Mouse (Mus musculus) neural tube, embryonic 11.5 days (tissue): ENCODE measurements at regions not wholly inside any gene's neighbourhood (a gene's known extent, or its start where the extent isn't known, plus 50 kb on each side); places are given as distances from the start of the nearest gene placed in this dataset.

Experiments
- ATAC-seq: fragments of 200-750 bp; cut with Nextera tagmentation; 2 replicates; pipeline ENCODE4 v1.8.0; 2017; ENCODE audit warnings: moderate number of reproducible peaks, mild to moderate bottlenecking, moderate TSS enrichment, moderate library complexity; ENCODE audit not compliant: insufficient read depth, low FRiP score, low TSS enrichment
- DNase-seq: peaks from one replicate; pipeline ENCODE4 v3.0.0-alpha.2; 2015; ENCODE audit warnings: low spot score
- H3K27ac ChIP-seq: fragments of 300-500 bp; sonication (generic); 2 replicates; pipeline ENCODE4 v1.5.1; 2014; ENCODE audit warnings: low read depth, mild to moderate bottlenecking, low read length
- H3K27me3 ChIP-seq: fragments of 300-500 bp; sonication (generic); 2 replicates; pipeline ENCODE4 v1.6.1; 2014; ENCODE audit warnings: mild to moderate bottlenecking, low read length, mixed read lengths; ENCODE audit not compliant: control insufficient read depth, insufficient read depth
- H3K36me3 ChIP-seq: fragments of 300-500 bp; sonication (generic); 2 replicates; pipeline ENCODE4 v1.6.1; 2014; ENCODE audit warnings: mild to moderate bottlenecking, low read length, moderate library complexity, mixed read lengths; ENCODE audit not compliant: control insufficient read depth, insufficient read depth
- H3K4me1 ChIP-seq: fragments of 300-500 bp; sonication (generic); 2 replicates; pipeline ENCODE4 v1.6.1; 2014; ENCODE audit warnings: low read length, mixed read lengths; ENCODE audit not compliant: control insufficient read depth, insufficient read depth
- H3K4me2 ChIP-seq: fragments of 300-500 bp; sonication (generic); 2 replicates; pipeline ENCODE4 v1.6.1; 2014; ENCODE audit warnings: low read depth, mild to moderate bottlenecking, moderate library complexity
- H3K4me3 ChIP-seq: fragments of 300-500 bp; sonication (generic); 2 replicates; pipeline ENCODE4 v1.5.1; 2014; ENCODE audit warnings: low read depth, low read length
- H3K9ac ChIP-seq: fragments of 300-500 bp; sonication (generic); 2 replicates; pipeline ENCODE4 v1.6.1; 2014; ENCODE audit warnings: mild to moderate bottlenecking, low read length
- H3K9me3 ChIP-seq: fragments of 300-500 bp; sonication (generic); 2 replicates; pipeline ENCODE4 v1.6.1; 2016; ENCODE audit warnings: low read length; ENCODE audit not compliant: control insufficient read depth
- WGBS: fragments of 180-500 bp; shearing (Covaris S2); extraction: QIAGEN DNeasy Blood & Tissue Kit; methylation state at CpG from one replicate; pipeline ENCODE4 v1.1.7; 2014; 5-methylcytosine and 5-hydroxymethylcytosine counted together

DNA sequence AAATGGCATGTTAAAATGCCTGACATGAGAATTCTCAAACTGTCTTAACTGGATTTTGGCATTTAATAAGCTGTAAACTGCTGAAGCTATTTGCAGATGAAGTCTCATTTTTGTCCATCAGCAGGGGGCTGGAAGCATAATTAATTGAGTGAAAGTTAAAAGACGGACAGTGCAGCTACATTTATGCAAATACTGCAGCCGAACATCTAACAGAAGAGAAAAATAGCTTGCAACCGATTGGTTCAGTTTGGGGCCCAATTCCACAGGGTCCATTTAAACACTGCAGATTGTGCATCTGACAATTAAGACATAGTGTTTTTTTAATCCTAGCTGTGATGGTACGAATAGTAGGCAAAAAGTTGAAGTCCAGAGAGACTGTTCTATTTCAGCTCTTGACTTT is 774.2 kb upstream of the Klhl1 start:
- ATAC-seq (no peak), DNase-seq (no peak)
- Histone ChIP-seq H3K4me3 (no peak overlapping the region), H3K4me2 (no peak overlapping the region), H3K36me3 (no peaks in the 10 kb centered on the region), H3K27me3 (no peaks in the 10 kb centered on the region), H3K4me1 (no peaks in the 10 kb centered on the region), H3K27ac (no peak overlapping the region), H3K9me3 (no peaks in the 10 kb centered on the region), H3K9ac (no peak overlapping the region)
- whole genome bisulfite sequencing = 63% methylated on average over 4 of the region's 4 CpGs

DNA sequence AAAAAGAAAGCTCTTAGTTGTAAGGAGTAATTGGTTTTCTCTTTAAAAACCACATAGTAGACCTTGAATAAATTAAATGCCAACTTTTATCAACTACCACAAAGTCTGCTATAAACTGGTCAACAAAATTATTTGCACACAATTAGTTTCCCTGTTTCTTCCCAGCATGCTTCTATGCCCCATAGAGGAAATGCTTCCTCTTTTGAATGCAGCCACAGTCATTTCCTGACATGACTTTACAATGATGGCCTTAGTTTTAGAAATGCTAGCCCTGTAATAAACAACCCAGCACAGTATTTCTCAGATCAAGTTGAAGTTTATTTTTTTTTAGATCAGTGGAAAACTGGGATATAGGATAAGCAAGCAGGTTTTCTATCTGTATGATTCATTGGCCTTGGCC is 768.5 kb upstream of the Klhl1 start:
- no peak overlapping the region for H3K4me3 ChIP-seq
- H3K27ac ChIP-seq = no peak overlapping the region
- no peak for ATAC-seq
- DNase-seq = no peak
- H3K9me3 ChIP-seq = no peaks in the 10 kb centered on the region
- no peaks in the 10 kb centered on the region for H3K27me3 ChIP-seq
- H3K4me2 ChIP-seq = no peak overlapping the region
- H3K4me1 ChIP-seq = no peaks in the 10 kb centered on the region
- H3K36me3 ChIP-seq = no peaks in the 10 kb centered on the region
- H3K9ac ChIP-seq = no peak overlapping the region

DNA sequence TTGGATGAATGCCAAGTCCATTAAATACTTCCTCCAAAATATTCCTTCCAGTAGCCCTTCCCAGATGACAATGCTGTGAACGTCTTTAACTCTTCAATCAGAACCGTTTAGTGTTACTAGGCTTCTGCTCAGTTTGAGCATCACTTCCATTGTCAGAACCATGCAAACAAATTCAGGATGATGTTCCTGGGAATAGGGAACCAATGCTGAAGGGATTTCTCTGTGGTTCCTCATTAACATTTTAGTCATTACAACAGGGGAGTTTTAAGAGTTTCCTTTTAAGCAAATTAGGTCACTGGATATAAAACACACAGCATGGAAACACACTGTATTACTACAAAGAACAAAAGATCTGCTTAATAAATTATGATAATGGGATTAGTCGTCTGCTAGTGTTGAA is 739.6 kb upstream of the Klhl1 start:
- no peaks in the 10 kb centered on the region for H3K36me3 ChIP-seq
- DNase-seq (no peak), ATAC-seq (no peak)
- no peak overlapping the region for H3K9ac ChIP-seq
- H3K4me1 ChIP-seq = no peaks in the 10 kb centered on the region
- H3K27ac ChIP-seq = no peak overlapping the region
- no peaks in the 10 kb centered on the region for H3K27me3 ChIP-seq
- no peaks in the 10 kb centered on the region for H3K9me3 ChIP-seq
- no peak overlapping the region for H3K4me3 ChIP-seq
- 49% methylated on average over 3 of the region's 3 CpGs for WGBS
- no peak overlapping the region for H3K4me2 ChIP-seq
